Mouse (Mus musculus) embryonic facial prominence, embryonic 12.5 days (tissue): ENCODE measurements around the gene Txndc12. TPM values are rescaled to one million over a fixed set of nuclear protein-coding genes. Genes with fewer than 3 reads are reported as not detected.
A peak's percentile ranks its signal among the peaks of the same experiment; 100 is the strongest.

Source experiments
- ATAC-seq: fragments of 200-750 bp; cut with Nextera tagmentation; 2 replicates; pipeline ENCODE4 v1.8.0; 2017; ENCODE audit not compliant: insufficient number of reproducible peaks, insufficient read depth, low FRiP score, low TSS enrichment
- H3K27ac ChIP-seq: fragments of 300-500 bp; sonication (generic); 2 replicates; pipeline ENCODE4 v1.5.1; 2016; ENCODE audit warnings: mild to moderate bottlenecking
- H3K27me3 ChIP-seq: fragments of 300-500 bp; sonication (generic); 2 replicates; pipeline ENCODE4 v1.6.1; 2016; ENCODE audit warnings: mild to moderate bottlenecking, moderate library complexity
- H3K36me3 ChIP-seq: fragments of 300-500 bp; sonication (generic); 2 replicates; pipeline ENCODE4 v1.6.1; 2016; ENCODE audit warnings: mild to moderate bottlenecking
- H3K4me1 ChIP-seq: fragments of 300-500 bp; sonication (generic); 2 replicates; pipeline ENCODE4 v1.6.1; 2016
- H3K4me2 ChIP-seq: fragments of 300-500 bp; sonication (generic); replicated peaks from 2 replicates; pipeline ENCODE4 v1.6.1; 2016; ENCODE audit warnings: mild to moderate bottlenecking, moderate library complexity
- H3K4me3 ChIP-seq: fragments of 300-500 bp; sonication (generic); 2 replicates; pipeline ENCODE4 v1.5.1; 2016; ENCODE audit warnings: mild to moderate bottlenecking
- H3K9ac ChIP-seq: fragments of 300-500 bp; sonication (generic); 2 replicates; pipeline ENCODE4 v1.6.1; 2016; ENCODE audit warnings: mild to moderate bottlenecking, moderate library complexity
- H3K9me3 ChIP-seq: fragments of 300-500 bp; sonication (generic); 2 replicates; pipeline ENCODE4 v1.6.1; 2016; ENCODE audit warnings: mild to moderate bottlenecking, moderate library complexity
- WGBS: fragments of 180-500 bp; shearing (Covaris S2); methylation state at CpG from one replicate; pipeline ENCODE4 v1.1.7; 2016; 5-methylcytosine and 5-hydroxymethylcytosine counted together
- polyA plus RNA-seq: library from polyadenylated mRNA; unstranded; fragments of >200 nt; fragmentation: Nextera tagmentation; extraction: Ambion mirVana; gene quantifications from 2 replicates; pipeline ENCODE4 v1.2.1, GENCODE M21; 2016

The Txndc12 gene
- polyA plus RNA-seq, 1 experiment from 2014 or later = 118 TPM

DNA sequence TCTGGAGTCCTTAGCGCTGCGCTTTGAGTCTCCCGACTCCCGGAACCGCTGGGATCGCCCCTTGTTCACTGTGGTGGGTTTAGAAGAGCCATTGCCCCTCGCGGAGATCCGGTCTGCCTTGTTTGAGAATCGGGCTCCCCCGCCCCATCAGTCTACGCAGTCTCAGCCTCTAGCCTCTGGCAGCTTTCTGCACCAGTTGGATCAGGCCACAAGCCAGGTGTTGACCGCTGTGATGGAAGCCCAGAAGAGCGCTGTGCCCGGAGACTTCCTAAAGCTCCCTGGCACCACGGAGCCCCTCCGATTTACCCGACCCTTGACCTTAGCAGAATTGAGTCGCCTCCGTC lies 14.1 kb downstream of the Txndc12 start, which contains the start of gene A730015C16Rik:
Gene A730015C16Rik (minus strand): TSS at position 115 of the 344 bp plus-strand sequence.
- Histone ChIP-seq H3K4me1 (peaks cover 9% of the 10 kb centered on the region), H3K36me3 (peaks cover 2% of the 10 kb centered on the region; the same call in 1 of the 2 replicates), H3K9ac (peak within 1 kb of the TSS; percentile 82), H3K4me2 (peak within 1 kb of the TSS; percentile 98), H3K27ac (peak within 1 kb of the TSS; percentile 89), H3K27me3 (no peaks in the 10 kb centered on the region), H3K4me3 (peak within 1 kb of the TSS; percentile 96), H3K9me3 (no peaks in the 10 kb centered on the region)
- 10% methylated on average over 20 of the region's 20 CpGs for WGBS
- ATAC-seq = no peak

DNA sequence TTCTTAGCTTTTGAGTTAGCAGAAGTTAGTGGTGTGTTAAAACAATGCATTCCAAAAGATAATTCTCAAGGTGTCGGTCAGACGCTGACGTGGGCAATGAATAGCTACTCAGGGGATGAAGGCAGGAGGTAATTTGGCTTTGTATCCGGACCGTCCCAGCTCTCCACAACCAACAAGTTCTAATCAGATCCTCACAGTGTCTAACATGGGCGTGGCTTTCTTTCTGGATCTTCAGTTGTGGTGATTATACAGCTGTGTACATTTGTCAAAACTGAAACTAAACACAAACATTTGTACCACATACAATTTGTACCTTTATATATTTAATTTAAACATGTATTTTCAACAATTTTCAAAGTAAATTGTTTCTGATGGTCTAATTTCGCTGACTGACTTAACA lies 32.4 kb downstream of the Txndc12 start:
- WGBS = 87% methylated on average over 7 of the region's 7 CpGs
- H3K9me3 ChIP-seq = no peaks in the 10 kb centered on the region
- peaks cover 17% of the 10 kb centered on the region for H3K36me3 ChIP-seq
- H3K4me2 ChIP-seq = no peak overlapping the region
- H3K9ac ChIP-seq = no peak overlapping the region
- no peak overlapping the region for H3K4me3 ChIP-seq
- ATAC-seq = no peak
- no peaks in the 10 kb centered on the region for H3K4me1 ChIP-seq
- no peaks in the 10 kb centered on the region for H3K27me3 ChIP-seq
- H3K27ac ChIP-seq = no peak overlapping the region

DNA sequence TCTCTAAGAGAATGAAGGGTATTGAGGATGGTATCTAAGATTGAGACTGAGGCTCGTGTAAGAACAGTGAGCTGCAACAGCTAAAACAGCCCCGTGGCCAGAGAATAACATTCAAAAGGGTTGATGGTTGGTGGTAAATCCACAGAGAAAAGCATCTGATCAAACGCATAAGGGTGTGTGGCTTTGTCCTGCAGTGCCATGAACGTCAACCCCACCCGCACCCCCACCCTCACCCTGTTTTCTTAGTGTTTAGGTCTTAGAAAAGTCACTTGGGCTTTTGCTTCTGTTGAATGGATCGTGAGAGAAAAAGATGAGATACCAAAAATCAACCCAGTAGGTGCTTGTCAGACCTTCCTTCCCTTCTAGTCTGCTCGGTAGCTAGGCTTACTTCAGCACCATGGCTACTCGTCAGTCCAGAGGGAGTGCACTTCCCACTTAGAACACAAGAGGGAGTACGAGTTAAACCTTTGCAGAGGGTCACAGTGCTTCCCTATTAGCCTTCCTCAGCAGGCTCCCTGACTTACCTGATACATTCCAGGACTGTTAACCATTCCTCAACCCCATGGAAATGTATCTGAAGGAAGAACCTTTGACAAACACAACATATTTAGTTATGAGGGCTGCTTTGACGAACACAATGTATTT lies 35.5 kb downstream of the Txndc12 start:
- ATAC-seq = peak; percentile 47; the same call in 1 of the 2 replicates
- 32% methylated on average over 10 of the region's 10 CpGs for WGBS
- no peaks in the 10 kb centered on the region for H3K36me3 ChIP-seq
- no peak overlapping the region for H3K9ac ChIP-seq
- H3K27me3 ChIP-seq = no peaks in the 10 kb centered on the region
- no peak overlapping the region for H3K27ac ChIP-seq
- no peak overlapping the region for H3K4me3 ChIP-seq
- no peak overlapping the region for H3K4me2 ChIP-seq
- no peaks in the 10 kb centered on the region for H3K4me1 ChIP-seq
- no peaks in the 10 kb centered on the region for H3K9me3 ChIP-seq

DNA sequence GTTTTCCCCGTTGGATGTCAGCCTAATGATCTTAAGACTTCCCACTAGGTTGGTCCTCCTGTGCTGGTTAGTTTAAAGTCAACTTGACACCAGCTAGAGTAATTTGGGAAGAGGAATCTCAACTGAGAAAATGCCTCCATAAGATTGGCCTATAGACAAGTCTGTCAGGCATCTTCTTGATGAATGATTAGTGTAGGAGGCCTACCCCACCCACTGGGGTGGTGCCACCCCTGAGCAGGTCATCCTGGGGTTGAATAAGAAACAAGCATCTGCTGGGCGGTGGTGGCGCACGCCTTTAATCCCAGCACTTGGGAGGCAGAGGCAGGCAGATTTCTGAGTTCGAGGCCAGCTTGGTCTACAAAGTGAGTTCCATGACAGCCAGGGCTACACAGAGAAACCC lies 39.3 kb downstream of the Txndc12 start:
- Histone ChIP-seq H3K9me3 (no peaks in the 10 kb centered on the region), H3K9ac (no peak overlapping the region), H3K27ac (no peak overlapping the region), H3K4me3 (no peak overlapping the region), H3K27me3 (no peaks in the 10 kb centered on the region), H3K4me1 (no peaks in the 10 kb centered on the region), H3K4me2 (no peak overlapping the region), H3K36me3 (no peaks in the 10 kb centered on the region)
- 84% methylated on average over 5 of the region's 5 CpGs for WGBS
- no peak for ATAC-seq

DNA sequence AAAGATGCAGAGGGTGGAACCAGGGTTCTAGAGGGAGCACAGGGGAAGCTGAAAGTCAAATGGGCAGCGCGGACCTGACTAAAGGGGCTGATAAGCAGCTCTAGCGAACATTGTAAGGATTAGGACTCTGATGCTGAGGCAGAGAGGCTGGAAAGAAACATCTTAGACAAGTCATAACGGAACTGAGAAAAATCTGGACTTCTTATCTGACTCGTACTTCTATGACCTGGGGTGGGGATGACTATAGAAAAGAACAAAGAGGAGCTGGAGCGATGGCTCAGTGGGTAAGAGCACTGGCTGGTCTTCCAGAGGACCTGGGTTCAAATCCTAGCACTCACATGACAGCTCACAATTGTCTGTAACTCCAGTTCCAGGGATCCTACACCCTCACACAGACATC lies 43.5 kb downstream of the Txndc12 start:
- H3K9me3 ChIP-seq = no peaks in the 10 kb centered on the region
- H3K27ac ChIP-seq = no peak overlapping the region
- no peak overlapping the region for H3K4me2 ChIP-seq
- no peaks in the 10 kb centered on the region; the same call in 1 of the 2 replicates for H3K27me3 ChIP-seq
- no peak for ATAC-seq
- H3K4me3 ChIP-seq = no peak overlapping the region
- WGBS = 78% methylated on average over 6 of the region's 6 CpGs
- no peaks in the 10 kb centered on the region for H3K4me1 ChIP-seq
- H3K9ac ChIP-seq = no peak overlapping the region
- H3K36me3 ChIP-seq = no peaks in the 10 kb centered on the region

DNA sequence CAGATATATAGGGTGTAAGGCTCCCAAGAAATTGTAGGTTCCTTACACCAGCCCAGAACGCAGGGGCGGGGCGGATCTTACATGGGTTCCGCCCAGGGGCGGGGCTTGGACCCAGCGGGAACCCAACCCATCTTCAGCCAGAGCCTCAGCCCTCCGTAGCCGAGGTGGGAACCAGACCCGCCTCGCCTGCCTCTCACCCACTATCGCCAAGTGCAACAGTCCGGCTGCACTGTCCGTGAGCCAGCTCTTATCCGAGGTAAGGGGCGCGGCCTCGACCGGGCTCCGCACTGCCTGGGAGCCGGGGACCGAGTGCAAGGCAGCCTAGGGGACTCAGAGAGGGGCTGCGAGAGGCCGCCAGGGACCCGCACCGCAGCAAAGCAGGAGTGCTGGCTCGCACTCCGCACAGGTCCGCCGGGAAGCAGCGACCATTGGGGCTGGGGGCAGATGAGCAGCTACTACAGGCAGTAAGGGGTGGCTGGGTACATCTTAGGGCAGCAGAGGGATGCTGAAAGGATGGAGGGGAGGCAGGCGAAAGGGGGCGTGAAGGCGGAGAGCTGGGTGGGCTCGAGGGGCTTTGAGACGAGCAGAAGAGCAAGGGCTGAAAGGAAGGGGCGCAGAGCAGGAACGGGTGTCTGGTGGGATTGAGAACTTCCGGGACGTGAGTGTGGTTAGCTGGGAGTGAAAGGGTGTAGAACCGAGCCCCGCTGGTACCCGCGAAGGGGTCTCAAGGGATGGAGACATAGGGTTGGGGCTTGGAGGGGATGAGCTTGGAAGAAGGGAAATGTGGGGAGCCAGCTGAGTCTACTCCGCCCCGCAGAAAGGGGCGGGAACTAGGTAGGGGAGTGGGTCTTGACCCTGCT lies 44.8 kb downstream of the Txndc12 start, which contains the start of gene Rab3b:
Gene Rab3b (plus strand): TSS at position 101 of the 860 bp plus-strand sequence.
- no peaks in the 10 kb centered on the region for H3K9me3 ChIP-seq
- peak; percentile 89 for ATAC-seq

DNA sequence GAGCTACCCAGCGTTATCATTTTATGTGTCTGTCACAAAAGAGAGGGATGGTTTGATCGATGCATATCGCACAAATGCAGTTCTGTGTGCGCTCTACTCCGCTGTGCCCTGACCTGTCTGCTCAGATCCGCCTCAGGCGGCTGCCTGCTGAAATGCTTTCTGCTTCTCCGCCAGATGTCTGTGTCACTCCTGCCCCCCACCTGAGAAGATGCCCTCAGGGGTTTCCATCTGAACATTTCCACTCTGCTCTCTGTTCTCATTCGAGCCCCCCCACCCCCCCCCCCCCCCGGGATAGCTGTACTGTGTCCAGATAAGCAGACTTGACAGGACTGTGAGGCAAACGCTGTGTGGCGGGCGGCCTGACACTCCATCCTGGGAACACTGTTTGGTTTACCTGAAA lies 49.4 kb downstream of the Txndc12 start:
- ATAC-seq = no peak

More for the DNA sequence above, 44.8 kb downstream of the Txndc12 start, which contains the start of gene Rab3b:
- Histone ChIP-seq H3K4me3 (peak within 1 kb of the TSS; percentile 57), H3K4me1 (0 out of 2 replicates have a peak, but pooled peaks cover 4% of the 10 kb centered on the region), H3K27me3 (no peaks in the 10 kb centered on the region; the same call in 1 of the 2 replicates), H3K36me3 (no peaks in the 10 kb centered on the region), H3K27ac (no peak within 1 kb of the TSS), H3K4me2 (peak within 1 kb of the TSS; percentile 87), H3K9ac (peak within 1 kb of the TSS; percentile 47)
- WGBS = under 1% methylated on average over 46 of the region's 46 CpGs

DNA sequence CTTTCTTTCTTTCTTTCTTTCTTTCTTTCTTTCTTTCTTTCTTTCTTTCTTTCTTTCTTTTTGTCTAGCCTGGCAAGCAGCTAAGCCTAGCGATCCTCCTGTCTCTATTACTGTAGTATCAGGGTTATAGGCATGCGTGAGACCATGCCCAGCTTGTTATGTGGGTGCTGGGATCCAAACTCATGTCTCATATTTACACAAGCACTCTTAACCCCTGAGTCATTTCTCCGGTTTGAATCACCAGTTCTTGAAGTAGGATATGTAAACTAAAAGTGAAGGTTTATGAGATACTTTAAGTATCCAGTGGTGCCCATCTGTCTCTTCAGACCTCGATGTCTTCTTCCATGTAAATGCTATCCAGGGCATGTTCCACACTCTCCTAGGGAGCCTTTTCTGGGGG lies 53.1 kb downstream of the Txndc12 start:
- Histone ChIP-seq H3K9ac (no peak overlapping the region), H3K27me3 (no peaks in the 10 kb centered on the region), H3K9me3 (no peaks in the 10 kb centered on the region), H3K4me2 (no peak overlapping the region), H3K4me3 (no peak overlapping the region), H3K4me1 (0 out of 2 replicates have a peak, but pooled peaks cover 4% of the 10 kb centered on the region), H3K27ac (no peak overlapping the region), H3K36me3 (no peaks in the 10 kb centered on the region)
- ATAC-seq = no peak
- 86% methylated on average over 4 of the region's 4 CpGs for WGBS

More for the DNA sequence above, 49.4 kb downstream of the Txndc12 start:
- Histone ChIP-seq H3K4me2 (no peak overlapping the region; the same call in 1 of the 2 replicates), H3K27ac (no peak overlapping the region), H3K4me3 (no peak overlapping the region), H3K4me1 (0 out of 2 replicates have a peak, but pooled peaks cover 4% of the 10 kb centered on the region), H3K36me3 (no peaks in the 10 kb centered on the region), H3K27me3 (no peaks in the 10 kb centered on the region; the same call in 1 of the 2 replicates), H3K9me3 (no peaks in the 10 kb centered on the region), H3K9ac (no peak overlapping the region)
- WGBS = 36% methylated on average over 13 of the region's 13 CpGs

DNA sequence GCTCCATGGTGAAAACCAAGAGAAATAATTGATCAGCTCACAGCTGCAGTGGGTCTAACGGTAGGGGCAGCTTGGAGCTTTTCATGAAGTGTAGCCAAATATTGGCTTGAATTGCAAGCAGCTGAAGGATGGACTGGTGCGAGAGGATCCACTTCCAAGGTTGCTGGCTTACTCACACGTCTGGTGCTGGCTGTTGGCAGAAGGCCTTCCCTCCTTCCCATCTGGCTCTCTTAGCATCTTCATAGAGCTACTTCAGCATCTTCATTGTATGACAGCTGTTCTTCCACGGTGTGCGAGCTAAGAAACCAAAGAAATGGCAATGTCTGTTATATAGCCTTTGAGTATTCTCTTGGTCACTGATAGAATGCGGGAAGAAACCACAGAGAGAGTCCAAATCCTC lies 56.5 kb downstream of the Txndc12 start:
- WGBS = 83% methylated on average over 6 of the region's 6 CpGs
- no peaks in the 10 kb centered on the region for H3K36me3 ChIP-seq
- no peak overlapping the region for H3K9ac ChIP-seq
- H3K27me3 ChIP-seq = no peaks in the 10 kb centered on the region
- no peaks in the 10 kb centered on the region for H3K4me1 ChIP-seq
- no peak for ATAC-seq
- no peak overlapping the region for H3K27ac ChIP-seq
- H3K9me3 ChIP-seq = no peaks in the 10 kb centered on the region
- H3K4me3 ChIP-seq = no peak overlapping the region
- no peak overlapping the region for H3K4me2 ChIP-seq

DNA sequence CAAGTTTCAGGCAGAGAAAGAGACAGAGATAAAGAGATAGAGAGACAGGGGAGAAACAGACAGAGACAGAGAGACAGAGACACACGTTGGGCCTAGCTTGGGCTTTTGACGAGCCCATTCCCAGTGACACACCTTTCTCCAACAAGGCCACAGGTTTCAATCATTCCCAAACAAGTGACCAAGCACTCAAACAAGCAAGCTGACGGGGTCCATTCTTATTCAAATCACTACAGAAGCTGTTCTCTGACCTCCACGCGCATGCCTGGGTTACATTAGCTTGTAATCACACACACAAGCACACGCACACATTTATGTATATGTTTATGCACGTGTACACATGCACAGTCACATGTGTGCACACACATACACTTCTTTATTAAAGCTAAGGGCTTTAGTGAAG lies 66.0 kb downstream of the Txndc12 start:
- Histone ChIP-seq H3K4me2 (no peak overlapping the region), H3K36me3 (no peaks in the 10 kb centered on the region), H3K27me3 (no peaks in the 10 kb centered on the region), H3K9me3 (no peaks in the 10 kb centered on the region), H3K4me1 (no peaks in the 10 kb centered on the region), H3K27ac (no peak overlapping the region), H3K9ac (no peak overlapping the region), H3K4me3 (no peak overlapping the region)
- ATAC-seq = no peak
- WGBS = 78% methylated on average over 7 of the region's 7 CpGs

DNA sequence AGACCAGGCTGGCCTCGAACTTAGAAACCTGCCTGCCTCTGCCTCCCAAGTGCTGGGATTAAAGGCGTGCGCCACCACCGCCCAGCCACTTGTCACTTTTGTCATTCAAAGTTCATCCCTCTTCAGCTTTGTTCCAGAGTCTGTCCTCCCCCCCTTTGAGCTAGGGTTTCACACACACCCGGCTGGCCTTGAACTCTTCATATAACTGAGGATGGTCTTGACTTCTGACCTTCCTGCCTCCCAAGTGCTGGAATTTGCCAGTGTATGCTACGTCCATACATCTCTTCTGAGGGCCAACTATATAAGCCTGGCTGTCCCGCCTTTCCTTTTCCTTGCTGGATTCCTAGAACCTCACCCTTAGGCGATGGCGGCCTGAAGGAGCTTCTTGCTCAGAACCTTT lies 68.5 kb downstream of the Txndc12 start:
- no peaks in the 10 kb centered on the region for H3K9me3 ChIP-seq
- H3K36me3 ChIP-seq = no peaks in the 10 kb centered on the region
- no peaks in the 10 kb centered on the region for H3K4me1 ChIP-seq
- WGBS = 90% methylated on average over 9 of the region's 9 CpGs
- no peak overlapping the region for H3K27ac ChIP-seq
- no peak overlapping the region for H3K9ac ChIP-seq
- no peak overlapping the region for H3K4me2 ChIP-seq
- no peak for ATAC-seq
- H3K27me3 ChIP-seq = no peaks in the 10 kb centered on the region
- no peak overlapping the region for H3K4me3 ChIP-seq

DNA sequence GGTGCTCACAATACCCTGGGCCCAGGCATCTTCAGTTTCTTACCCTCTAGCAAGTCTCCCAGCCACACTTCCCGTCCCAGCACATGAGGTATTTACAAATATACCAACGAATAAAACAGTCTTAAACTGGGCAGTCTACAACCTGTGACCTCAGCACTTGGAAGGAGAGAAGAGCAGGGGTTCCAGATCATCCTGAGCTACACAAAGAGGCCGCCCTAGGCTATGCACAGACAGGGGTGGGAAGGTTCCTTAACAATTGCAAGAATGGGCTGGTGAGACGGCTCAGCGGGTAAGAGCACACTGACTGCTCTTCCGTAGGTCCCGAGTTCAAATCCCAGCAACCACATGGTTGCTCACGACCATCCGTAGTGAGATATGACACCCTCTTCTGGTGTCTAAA lies 68.9 kb downstream of the Txndc12 start:
- Histone ChIP-seq H3K9me3 (no peaks in the 10 kb centered on the region), H3K9ac (no peak overlapping the region), H3K4me1 (no peaks in the 10 kb centered on the region), H3K27me3 (no peaks in the 10 kb centered on the region), H3K4me3 (no peak overlapping the region), H3K27ac (no peak overlapping the region), H3K4me2 (no peak overlapping the region), H3K36me3 (no peaks in the 10 kb centered on the region)
- WGBS = 90% methylated on average over 9 of the region's 9 CpGs
- ATAC-seq = no peak
